ENCODE assay signal across 8 mouse cellular contexts in the genomic region with DNA sequence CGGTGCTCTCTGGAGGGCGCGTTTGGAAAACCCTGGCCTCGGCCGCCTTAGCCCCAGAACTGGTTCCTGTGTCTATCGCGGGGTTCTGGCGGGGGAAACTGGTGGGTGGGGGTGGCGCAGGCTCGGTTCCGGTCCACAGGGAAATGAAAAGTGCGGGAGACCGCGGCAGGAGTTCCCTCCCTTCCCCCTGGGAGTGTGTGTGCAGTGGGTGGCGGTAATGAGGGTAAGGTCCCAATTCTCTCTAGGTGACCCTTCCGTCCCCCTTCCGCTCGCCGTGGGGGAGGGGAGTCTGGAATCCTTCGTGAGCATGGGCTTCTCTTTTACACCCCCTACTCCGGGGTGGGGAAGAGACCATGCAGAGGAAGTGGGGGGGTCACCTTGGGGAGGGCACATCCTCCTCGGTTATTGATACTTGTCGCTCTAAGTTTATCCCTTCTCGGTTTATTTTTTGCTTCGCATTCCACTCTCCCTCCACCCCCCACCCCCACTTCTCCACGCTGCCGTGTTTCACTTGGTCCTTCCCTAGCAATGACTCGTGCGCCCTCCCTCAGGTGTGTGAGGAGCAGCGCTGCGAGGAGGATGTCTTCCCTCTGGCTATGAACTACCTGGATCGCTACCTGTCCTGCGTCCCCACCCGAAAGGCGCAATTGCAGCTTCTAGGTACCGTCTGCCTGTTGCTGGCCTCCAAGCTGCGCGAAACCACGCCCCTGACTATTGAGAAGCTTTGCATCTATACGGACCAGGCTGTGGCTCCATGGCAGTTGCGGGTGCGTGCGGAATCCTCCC. TPM values are rescaled to one million over a fixed set of nuclear protein-coding genes. Genes with fewer than 3 reads are reported as not detected.
DNase-seq lines count a peak whose midpoint lies in the region; ATAC-seq and TF ChIP-seq lines count a peak whose summit lies in the region.

No protein-coding gene starts in this region.

- peak overlapping the region; percentile 80 for H3K4me2 ChIP-seq in hindbrain, embryonic 12.5 days (replicated peaks)
- peak overlapping the region; percentile 89 for H3K4me2 ChIP-seq in limb, embryonic 14.5 days (replicated peaks; ENCODE audit: low read depth, low read length, severe bottlenecking)

- H3K4me1 ChIP-seq in erythroblast, embryonic 14.5 days (ENCODE audit: control insufficient read depth): peaks cover 79% of the 10 kb centered on the region
- H3K4me1 ChIP-seq in hindbrain, embryonic 12.5 days: peaks cover 41% of the 10 kb centered on the region
- peaks cover 24% of the 10 kb centered on the region for H3K4me1 ChIP-seq in limb, embryonic 14.5 days (ENCODE audit: control insufficient read depth, insufficient read depth, low read length)

- H3K27ac ChIP-seq in hindbrain, embryonic 12.5 days: peak overlapping the region; percentile 93
- H3K27ac ChIP-seq in limb, embryonic 14.5 days (replicated peaks; ENCODE audit: low read depth, low read length): peak overlapping the region; percentile 96

- under 1% methylated on average over 43 of the region's 43 CpGs for WGBS in hindbrain, embryonic 12.5 days
- under 1% methylated on average over 40 of the region's 43 CpGs for WGBS in limb, embryonic 14.5 days

- H3K4me3 ChIP-seq in erythroblast, embryonic 14.5 days (replicated peaks): peak overlapping the region; percentile 100
- H3K4me3 ChIP-seq in hindbrain, embryonic 12.5 days: peak overlapping the region; percentile 67
- H3K4me3 ChIP-seq in limb, embryonic 14.5 days (replicated peaks; ENCODE audit: low read length): peak overlapping the region; percentile 90

- no peak for TF ChIP-seq POLR2A in limb, embryonic 14.5 days (IDR thresholded peaks at IDR 0.05; ENCODE audit: borderline replicate concordance, extremely low read depth, insufficient read depth, insufficient read length)

- H3K9ac ChIP-seq in hindbrain, embryonic 12.5 days: peak overlapping the region; percentile 70
- H3K9ac ChIP-seq in limb, embryonic 14.5 days (ENCODE audit: low read depth, low read length, severe bottlenecking): peak overlapping the region; percentile 82

- DNase-seq in frontal cortex, postnatal 25 days (ENCODE audit: low spot score in 2 of 2): no peak
- peak; percentile 49 for DNase-seq in NIH3T3 (ENCODE audit: low read depth)
- DNase-seq in limb, embryonic 14.5 days (ENCODE audit: low spot score): peak; percentile 23
- peak; percentile 59 for DNase-seq in naive thymus-derived CD4-positive, alpha-beta T cell, adult 2 months (ENCODE audit: low read depth)
- peak; percentile 82 for DNase-seq in thymus, postnatal 4 days

- H3K36me3 ChIP-seq in erythroblast, embryonic 14.5 days (ENCODE audit: control insufficient read depth): peaks cover 56% of the 10 kb centered on the region
- H3K36me3 ChIP-seq in hindbrain, embryonic 12.5 days: peaks cover 5% of the 10 kb centered on the region; the same call in 1 of the 2 replicates
- peaks cover 35% of the 10 kb centered on the region for H3K36me3 ChIP-seq in limb, embryonic 14.5 days (ENCODE audit: control insufficient read depth, insufficient read depth, low read length)

- ATAC-seq in frontal cortex, adult (ENCODE audit: low TSS enrichment): 0 out of 2 replicates have a peak, but pooled peaks have one; percentile 10
- ATAC-seq in hindbrain, embryonic 12.5 days (ENCODE audit: low FRiP score): no peak
- no peak for ATAC-seq in limb, embryonic 14.5 days (ENCODE audit: low FRiP score, low read depth)

- no peaks in the 10 kb centered on the region for H3K9me3 ChIP-seq in erythroblast, embryonic 14.5 days (ENCODE audit: control insufficient read depth, low read length)
- no peaks in the 10 kb centered on the region for H3K9me3 ChIP-seq in hindbrain, embryonic 12.5 days (replicated peaks)
- H3K9me3 ChIP-seq in limb, embryonic 14.5 days (ENCODE audit: control insufficient read depth, low read length): no peaks in the 10 kb centered on the region

- no peaks in the 10 kb centered on the region for H3K27me3 ChIP-seq in erythroblast, embryonic 14.5 days (ENCODE audit: control insufficient read depth)
- 0 out of 2 replicates have a peak, but pooled peaks cover 6% of the 10 kb centered on the region for H3K27me3 ChIP-seq in hindbrain, embryonic 12.5 days
- H3K27me3 ChIP-seq in limb, embryonic 14.5 days (ENCODE audit: control insufficient read depth, insufficient read depth, low read length): no peaks in the 10 kb centered on the region

RNA-seq across cellular contexts. Expression of a gene that starts 16.9 kb away (rescaled TPM):
- 2.8 and 3.4 TPM in 2 replicates for polyA plus RNA-seq in erythroblast, embryonic 14.5 days (2012)
- 31.8 and 32.0 TPM in 2 replicates for polyA plus RNA-seq in hindbrain, embryonic 12.5 days (2016; fragmentation: Nextera tagmentation; extraction: Ambion mirVana)
- 19.5 and 20.4 TPM in 2 replicates for polyA plus RNA-seq in limb, embryonic 14.5 days (2012; rRNA removed)
- polyA plus RNA-seq in limb, embryonic 14.5 days (2014; fragmentation: Nextera tagmentation; extraction: Ambion mirVana): 20.6 and 24.0 TPM in 2 replicates

RNA-seq across cellular contexts. Expression of a gene that starts 17.0 kb away (rescaled TPM):
- polyA plus RNA-seq in erythroblast, embryonic 14.5 days (2012): 0.43 and 0.45 TPM in 2 replicates
- 38.8 and 39.0 TPM in 2 replicates for polyA plus RNA-seq in hindbrain, embryonic 12.5 days (2016; fragmentation: Nextera tagmentation; extraction: Ambion mirVana)
- polyA plus RNA-seq in limb, embryonic 14.5 days (2012; rRNA removed): 59.5 and 64.7 TPM in 2 replicates
- 50.6 and 55.0 TPM in 2 replicates for polyA plus RNA-seq in limb, embryonic 14.5 days (2014; fragmentation: Nextera tagmentation; extraction: Ambion mirVana)

RNA-seq across cellular contexts. Expression of a gene that starts 17.0 kb away (rescaled TPM):
- polyA plus RNA-seq in erythroblast, embryonic 14.5 days (2012): 0.29 and 0.65 TPM in 2 replicates
- polyA plus RNA-seq in hindbrain, embryonic 12.5 days (2016; fragmentation: Nextera tagmentation; extraction: Ambion mirVana): 2.5 and 3.9 TPM in 2 replicates
- polyA plus RNA-seq in limb, embryonic 14.5 days (2012; rRNA removed): 1.3 and 1.4 TPM in 2 replicates
- polyA plus RNA-seq in limb, embryonic 14.5 days (2014; fragmentation: Nextera tagmentation; extraction: Ambion mirVana): 0.72 and 1.4 TPM in 2 replicates

RNA-seq across cellular contexts. Expression of a gene that starts 36.1 kb away (rescaled TPM):
- 2.2 and 2.4 TPM in 2 replicates for polyA plus RNA-seq in erythroblast, embryonic 14.5 days (2012)
- polyA plus RNA-seq in hindbrain, embryonic 12.5 days (2016; fragmentation: Nextera tagmentation; extraction: Ambion mirVana): 10.5 and 12.3 TPM in 2 replicates
- 17.6 and 20.8 TPM in 2 replicates for polyA plus RNA-seq in limb, embryonic 14.5 days (2012; rRNA removed)
- polyA plus RNA-seq in limb, embryonic 14.5 days (2014; fragmentation: Nextera tagmentation; extraction: Ambion mirVana): 5.0 and 5.2 TPM in 2 replicates

Comparison
In these comparisons a context has a peak if more than half of its experiments do, and no peak if none do; other contexts are left out.
1. DNase-seq: peak in NIH3T3 (single experiment), limb, embryonic 14.5 days (single experiment), naive thymus-derived CD4-positive, alpha-beta T cell, adult 2 months (single experiment) and thymus, postnatal 4 days (single experiment); none in frontal cortex, postnatal 25 days (0 of 2).
2. RNA of a gene that starts 17.0 kb away (polyA plus RNA-seq): 50.6 to 64.7 TPM in limb, embryonic 14.5 days and 38.8 to 39.0 TPM in hindbrain, embryonic 12.5 days; 0.43 to 0.45 TPM in erythroblast, embryonic 14.5 days; every median in the first group is over 10 times any median in the second.
3. Peak in every context shown above with its lines, with median percentiles within 50 percentile points of each other: H3K4me3 ChIP-seq.